Mouse (Mus musculus) lung, postnatal 0 days (tissue): ENCODE measurements around the gene Mtss1l.

ENCODE experiments used
- CTCF ChIP-seq: IDR thresholded peaks from 2 replicates; pipeline ENCODE4 v1.5.1; 2016; ENCODE audit warnings: antibody characterized with exemption, mild to moderate bottlenecking
- EP300 ChIP-seq: IDR thresholded peaks from 2 replicates; pipeline ENCODE4 v1.6.1; 2016; ENCODE audit warnings: antibody characterized with exemption, mild to moderate bottlenecking, control low read depth

DNA sequence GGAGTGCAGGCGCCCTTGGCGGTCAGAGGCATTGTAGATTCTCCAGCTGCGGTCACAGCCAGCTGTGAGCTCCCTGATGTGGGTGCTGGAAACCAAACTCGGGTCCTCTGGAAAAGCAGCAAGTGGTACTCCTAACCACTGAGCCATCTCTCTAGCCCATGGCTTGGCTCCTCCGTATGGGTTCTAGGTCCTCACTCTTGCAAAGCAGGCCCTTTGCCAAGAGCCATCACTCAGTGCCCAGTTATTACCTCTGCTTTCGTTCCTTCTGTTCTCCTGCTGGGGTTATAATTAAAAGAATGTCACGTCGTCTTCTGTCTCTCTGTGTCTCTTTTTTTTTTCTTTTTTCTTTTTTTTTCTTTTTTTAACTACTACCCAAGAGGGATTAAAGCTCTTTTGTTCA lies 11.8 kb downstream of the Mtss1l start:
- TF ChIP-seq EP300, result no peak
- TF ChIP-seq CTCF, result no peak
